Mouse (Mus musculus) layer of hippocampus, adult 11-12 months (tissue): ENCODE measurements at regions not wholly inside any gene's neighbourhood (a gene's known extent, or its start where the extent isn't known, plus 50 kb on each side); places are given as distances from the start of the nearest gene placed in this dataset.
"Not testable (repeated sequence)": the region's sequence is repeated elsewhere in the genome, so short reads cannot be mapped to it uniquely, and the experiment has no call there.

Experiments used
- DNase-seq: peaks from one replicate; pipeline ENCODE4 v3.0.0; 2022; ENCODE audit warnings: low spot score

GRCm38 (mm10) chr6:114538185-114538584, 104.7 kb upstream of the Atg7 start:
- DNase-seq = not testable (repeated sequence)

- peak; percentile 16 for DNase-seq
Observed at GRCm38 (mm10) chr6:114550096-114550669, 92.7 kb upstream of the Atg7 start.

- DNase-seq = peak; percentile 9
Observed at GRCm38 (mm10) chr6:114553072-114553471, 89.8 kb upstream of the Atg7 start.

GRCm38 (mm10) chr6:114555186-114555585, 87.7 kb upstream of the Atg7 start:
- not testable (repeated sequence) for DNase-seq

- DNase-seq = peak; percentile 26
Observed at GRCm38 (mm10) chr6:114577319-114577718, 65.6 kb upstream of the Atg7 start.
